Mouse (Mus musculus) MEL-GATA-1-ER (cell line): Measurements from ENCODE around the gene Apba2.

ENCODE experiments used
- DNase-seq: peaks from one replicate; pipeline ENCODE4 v3.0.0-alpha.2; 2012; ENCODE audit warnings: low read depth; ENCODE audit errors: extremely low read depth

Gene Apba2

DNA sequence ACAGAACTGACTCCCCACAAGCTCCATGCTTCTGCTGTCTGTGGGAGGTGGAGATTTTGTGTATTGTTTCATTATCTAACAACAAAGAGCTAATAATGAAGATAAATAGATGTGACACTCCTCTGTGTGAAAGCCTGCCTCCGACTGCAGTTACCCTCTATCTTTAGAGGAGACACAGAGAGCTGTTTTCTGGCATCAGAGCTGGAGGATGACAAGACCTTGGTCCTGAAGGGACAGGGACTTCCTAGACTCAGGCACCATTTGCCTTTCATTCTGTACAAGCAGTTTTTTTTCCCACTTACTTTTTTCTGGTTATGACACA, 20.9 kb downstream of the Apba2 start:
- no peak for DNase-seq

- DNase-seq: no peak
Observed at GRCm38 (mm10) chr7:64531297-64531696, 29.8 kb downstream of the Apba2 start.

- DNase-seq: no peak
Observed at GRCm38 (mm10) chr7:64533374-64533773, 31.9 kb downstream of the Apba2 start.

GRCm38 (mm10) chr7:64535269-64535668, 33.8 kb downstream of the Apba2 start:
- no peak for DNase-seq

DNA sequence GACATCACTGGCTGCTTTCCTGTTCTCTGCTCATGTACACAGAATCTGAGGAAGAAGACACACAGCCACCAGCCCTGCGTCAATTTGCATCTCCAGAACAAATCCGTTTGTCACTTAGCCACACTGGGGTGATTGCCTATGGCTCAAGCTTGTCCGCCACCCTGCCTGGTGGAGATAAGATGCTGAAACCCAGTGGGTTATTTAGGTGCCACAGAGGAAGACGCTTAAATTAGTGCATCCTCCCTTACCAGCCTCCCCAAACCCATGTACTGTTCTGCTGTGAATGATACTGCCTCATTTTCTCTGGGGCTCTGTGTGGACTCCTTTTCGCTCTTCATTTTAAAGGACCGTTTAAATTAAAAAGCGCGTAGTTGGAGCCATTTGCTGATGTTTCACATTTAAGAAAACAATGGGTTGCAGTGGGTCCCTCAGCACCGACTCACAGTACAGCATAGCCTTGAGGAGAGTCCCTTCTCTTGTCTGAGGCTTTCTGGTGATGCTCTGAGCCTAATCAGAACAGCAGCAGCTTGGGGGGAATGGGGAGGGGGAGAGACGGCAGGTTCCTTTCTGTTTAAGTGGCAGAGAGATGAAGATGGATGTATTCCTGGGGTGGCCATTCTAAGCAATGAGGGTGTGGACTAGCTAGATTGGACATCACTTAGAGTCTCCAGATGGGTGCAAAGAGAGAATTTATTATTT, 38.1 kb downstream of the Apba2 start:
- DNase-seq: no peak

DNA sequence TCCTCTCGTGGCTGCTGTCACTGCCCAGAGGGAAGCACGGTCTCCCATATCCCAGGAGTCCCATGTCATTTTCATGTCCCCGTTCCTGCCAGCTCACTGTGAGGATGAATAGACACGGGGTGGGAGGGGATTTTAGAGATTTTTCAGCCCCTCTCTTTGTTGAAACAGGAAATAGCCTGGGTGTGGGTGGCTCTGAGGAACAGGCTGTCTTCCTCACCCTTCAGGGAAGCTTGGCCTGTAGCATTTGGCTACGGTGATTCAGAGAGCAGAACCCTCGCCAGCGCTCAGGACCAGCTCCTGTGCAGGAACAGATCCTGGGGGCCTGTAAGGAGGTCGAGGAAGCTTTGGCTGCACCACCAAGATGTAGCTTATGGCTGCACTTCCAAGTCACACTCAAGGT, 45.3 kb downstream of the Apba2 start:
- DNase-seq: no peak

DNA sequence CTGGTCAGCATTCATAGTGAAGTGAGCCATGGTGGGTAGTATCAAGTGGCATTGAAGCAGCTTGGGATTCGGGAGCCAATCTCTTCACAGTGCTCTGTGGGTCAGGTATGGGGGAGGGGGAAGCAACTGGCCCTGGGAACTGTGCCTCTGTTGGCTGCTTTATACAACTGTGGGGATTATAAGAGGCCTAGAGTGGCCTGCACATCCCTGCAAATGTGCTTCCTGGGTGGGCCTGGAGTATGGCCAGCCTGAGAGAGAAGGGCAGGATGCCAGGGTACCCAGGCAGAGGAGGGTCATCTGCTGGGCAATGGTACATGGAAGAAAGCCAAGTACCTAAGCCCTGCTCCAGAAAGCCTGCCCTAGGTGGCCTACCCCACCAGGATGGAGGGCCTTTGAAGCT, 49.4 kb downstream of the Apba2 start:
- no peak for DNase-seq

- DNase-seq: no peak
Observed at GRCm38 (mm10) chr7:64552523-64553190, 51.2 kb downstream of the Apba2 start.

GRCm38 (mm10) chr7:64561711-64562498, 60.4 kb downstream of the Apba2 start:
- no peak for DNase-seq

DNA sequence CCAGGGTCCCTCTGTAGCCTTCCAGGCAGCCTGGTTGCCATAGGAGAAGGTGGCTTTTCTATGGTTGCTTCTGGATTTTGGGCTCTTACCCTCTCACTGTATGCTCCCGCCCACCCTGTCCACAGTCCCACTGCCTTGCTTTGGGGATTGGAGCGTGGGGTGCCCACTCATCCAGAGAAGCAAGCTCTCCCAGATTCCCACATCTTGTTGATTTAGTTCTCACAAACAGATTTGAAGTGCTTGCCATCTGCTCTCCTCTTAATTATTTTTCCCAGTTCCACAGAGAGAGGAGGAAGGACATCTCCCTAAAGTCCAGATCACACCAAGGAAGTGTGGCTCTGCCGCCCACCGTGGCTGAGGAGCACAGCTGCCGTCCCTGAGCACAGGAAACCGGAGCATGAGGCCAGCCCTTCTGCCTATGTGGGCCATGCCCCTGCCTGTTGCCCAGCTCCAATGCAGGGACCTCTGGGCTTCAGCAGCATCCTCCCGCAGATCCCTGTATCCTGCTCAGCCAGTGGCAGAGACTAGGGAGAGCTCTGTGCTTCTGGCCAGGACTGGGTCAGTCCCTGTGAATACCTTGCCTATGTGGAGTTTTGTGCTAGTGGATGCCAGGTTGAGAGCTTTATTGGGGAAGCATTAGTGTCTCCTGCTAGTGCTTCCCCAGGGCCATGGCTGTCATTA, 63.5 kb downstream of the Apba2 start:
- no peak for DNase-seq

- DNase-seq: no peak
Observed at GRCm38 (mm10) chr7:64566371-64567243, 65.1 kb downstream of the Apba2 start.

- no peak for DNase-seq
Observed at GRCm38 (mm10) chr7:64568722-64569121, 67.2 kb downstream of the Apba2 start.

DNA sequence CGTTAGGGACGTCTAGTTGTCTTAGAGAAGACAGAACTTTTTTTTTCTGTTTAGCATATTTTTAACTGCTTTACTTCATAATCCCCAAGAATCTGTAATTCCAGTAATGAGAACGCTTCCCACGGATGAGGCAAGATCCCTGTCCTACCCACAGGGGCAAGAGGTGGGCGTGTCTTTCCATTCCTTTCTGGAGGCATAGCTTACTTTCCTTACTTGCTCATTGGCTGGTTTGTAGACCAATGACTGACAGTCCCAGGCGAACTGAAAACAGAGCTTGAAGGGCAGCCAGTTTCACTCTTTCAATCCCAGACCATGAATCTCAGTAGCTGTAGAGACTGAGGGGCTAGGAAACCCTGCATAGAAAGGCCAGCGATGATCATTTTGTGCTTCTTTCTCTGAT, 68.2 kb downstream of the Apba2 start:
- no peak for DNase-seq

GRCm38 (mm10) chr7:64570914-64571313, 69.4 kb downstream of the Apba2 start:
- no peak for DNase-seq

GRCm38 (mm10) chr7:64574144-64574543, 72.6 kb downstream of the Apba2 start:
- no peak for DNase-seq

GRCm38 (mm10) chr7:64576519-64576951, 75.0 kb downstream of the Apba2 start:
- no peak for DNase-seq

GRCm38 (mm10) chr7:64578176-64578575, 76.7 kb downstream of the Apba2 start:
- no peak for DNase-seq

DNA sequence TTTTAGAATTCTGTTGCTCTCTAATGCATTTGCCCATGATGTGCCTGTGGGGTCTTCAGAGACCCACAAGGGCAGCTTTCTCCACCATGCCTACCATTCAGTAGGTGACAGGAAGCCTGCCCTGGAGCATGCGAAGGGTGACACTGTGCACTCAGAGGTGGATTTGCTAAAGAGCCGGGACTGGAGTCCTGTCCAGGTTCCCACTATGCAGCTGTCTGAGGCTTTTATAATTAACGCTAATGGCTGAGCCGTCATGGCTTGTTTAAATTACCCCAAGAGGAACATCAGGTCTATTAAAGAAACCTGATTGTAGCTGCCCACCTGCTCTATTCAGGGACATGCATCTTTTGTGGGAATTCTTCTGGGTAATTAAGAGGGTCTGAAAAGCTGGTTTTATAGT, 78.4 kb downstream of the Apba2 start:
- DNase-seq: no peak

DNA sequence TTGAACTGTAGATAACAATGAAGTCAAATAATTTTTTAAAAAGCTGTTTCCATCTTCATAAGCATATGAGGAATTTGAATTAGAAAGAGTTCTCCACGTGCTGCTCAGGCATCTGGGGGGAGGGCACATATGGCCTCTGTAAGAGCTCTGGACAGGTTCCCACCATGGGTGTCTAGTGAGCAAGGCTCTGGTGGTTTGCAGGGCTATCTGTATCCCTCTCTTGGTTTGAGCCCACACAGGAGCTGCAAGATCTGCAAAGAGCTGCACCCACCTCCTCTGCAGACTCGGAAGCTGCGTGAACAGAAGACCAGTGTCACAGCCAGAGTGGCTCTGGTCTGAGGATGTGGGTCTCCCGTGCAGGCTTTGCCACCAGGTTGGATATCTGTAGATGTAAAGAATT, 78.8 kb downstream of the Apba2 start:
- DNase-seq: no peak

GRCm38 (mm10) chr7:64582358-64582757, 80.9 kb downstream of the Apba2 start:
- DNase-seq: no peak

GRCm38 (mm10) chr7:64583670-64584121, 82.2 kb downstream of the Apba2 start:
- DNase-seq: no peak
